Mouse (Mus musculus): ENCODE measurements around the gene Gm20422. TPM values are rescaled to one million over a fixed set of nuclear protein-coding genes. Genes with fewer than 3 reads are reported as not detected.

Gene Gm20422
- polyA plus RNA-seq, 1 experiment from 2014 or later: 0.81 TPM

Other genes starting within 250 kb of the Gm20422 start
- gene Zfp868, start 149.3 kb downstream of the Gm20422 start, polyA plus RNA-seq (2015; fragmentation: Nextera tagmentation; extraction: Ambion mirVana): 42.9 and 44.8 TPM in 2 replicates
- 1.9 TPM in 2 replicates for gene Zfp964, start 120.4 kb downstream of the Gm20422 start, polyA plus RNA-seq (2015; fragmentation: Nextera tagmentation; extraction: Ambion mirVana)
- gene Zfp869, start 64.2 kb downstream of the Gm20422 start, polyA plus RNA-seq (2015; fragmentation: Nextera tagmentation; extraction: Ambion mirVana): 27.9 and 34.9 TPM in 2 replicates
- gene Zfp963, start 24.9 kb downstream of the Gm20422 start, polyA plus RNA-seq (2015; fragmentation: Nextera tagmentation; extraction: Ambion mirVana): 7.2 and 8.8 TPM in 2 replicates
- 41.7 and 45.5 TPM in 2 replicates for gene Atp13a1, start 16.3 kb upstream of the Gm20422 start, polyA plus RNA-seq (2015; fragmentation: Nextera tagmentation; extraction: Ambion mirVana)
- gene Zfp866, start 16.3 kb upstream of the Gm20422 start, polyA plus RNA-seq (2015; fragmentation: Nextera tagmentation; extraction: Ambion mirVana): 43.0 and 45.4 TPM in 2 replicates
- gene Gmip, start 33.8 kb upstream of the Gm20422 start, polyA plus RNA-seq (2015; fragmentation: Nextera tagmentation; extraction: Ambion mirVana): 24.0 and 28.6 TPM in 2 replicates
- 0.88 and 0.89 TPM in 2 replicates for gene Lpar2, start 47.5 kb upstream of the Gm20422 start, polyA plus RNA-seq (2015; fragmentation: Nextera tagmentation; extraction: Ambion mirVana)
- 63.5 and 67.7 TPM in 2 replicates for gene Pbx4, start 57.6 kb upstream of the Gm20422 start, polyA plus RNA-seq (2015; fragmentation: Nextera tagmentation; extraction: Ambion mirVana)
- gene Cilp2, start 112.8 kb upstream of the Gm20422 start, polyA plus RNA-seq (2015; fragmentation: Nextera tagmentation; extraction: Ambion mirVana): 1.1 and 1.3 TPM in 2 replicates
- gene Tssk6, start 127.3 kb upstream of the Gm20422 start, polyA plus RNA-seq (2015; fragmentation: Nextera tagmentation; extraction: Ambion mirVana): 2.5 and 3.4 TPM in 2 replicates
- 172 and 183 TPM in 2 replicates for gene Ndufa13, start 127.7 kb upstream of the Gm20422 start, polyA plus RNA-seq (2015; fragmentation: Nextera tagmentation; extraction: Ambion mirVana)
- 7.2 and 7.9 TPM in 2 replicates for gene Yjefn3, start 127.8 kb upstream of the Gm20422 start, polyA plus RNA-seq (2015; fragmentation: Nextera tagmentation; extraction: Ambion mirVana)
- 29.5 and 31.7 TPM in 2 replicates for gene Gatad2a, start 221.5 kb upstream of the Gm20422 start, polyA plus RNA-seq (2015; fragmentation: Nextera tagmentation; extraction: Ambion mirVana)